Mouse (Mus musculus): ENCODE measurements around the gene Cfap99. TPM values are rescaled to one million over a fixed set of nuclear protein-coding genes. Genes with fewer than 3 reads are reported as not detected.

The Cfap99 gene
- polyA plus RNA-seq, 1 experiment from 2014 or later = 0.16 TPM

DNA sequence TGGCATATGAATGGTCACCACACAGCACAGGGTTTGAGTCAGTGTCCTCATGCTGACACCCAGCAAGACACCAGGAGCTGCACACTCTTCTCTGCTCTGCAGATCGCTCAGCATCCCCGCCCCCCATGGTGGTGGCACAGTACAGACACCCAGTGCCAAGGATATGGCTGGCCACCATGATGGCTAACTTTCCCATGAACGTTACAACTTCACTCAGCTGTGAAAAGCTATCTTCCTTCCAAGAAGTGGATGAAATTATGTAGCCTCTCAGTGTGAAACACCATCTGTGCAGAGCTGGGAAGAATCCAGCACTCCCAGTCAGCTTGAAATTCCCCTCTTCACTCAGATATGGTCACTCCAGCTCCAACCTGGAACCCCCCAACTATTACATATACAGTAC lies 14.1 kb upstream of the Cfap99 start:
- Histone ChIP-seq H3K36me3 (ENCODE audit: control insufficient read depth, insufficient read depth, low read length) (no peaks in the 10 kb centered on the region), H3K4me3 (ENCODE audit: low read depth, low read length) (no peak overlapping the region), H3K4me2 (ENCODE audit: low read length) (no peak overlapping the region), H3K4me1 (ENCODE audit: control insufficient read depth, insufficient read depth, low read length) (no peaks in the 10 kb centered on the region), H3K9ac (ENCODE audit: low read depth, low read length) (no peak overlapping the region), H3K9me3 (replicated peaks; ENCODE audit: control insufficient read depth, low read length, poor library complexity, severe bottlenecking) (no peaks in the 10 kb centered on the region), H3K27me3 (ENCODE audit: control insufficient read depth, insufficient read depth, low read depth, low read length) (no peaks in the 10 kb centered on the region), H3K27ac (ENCODE audit: low read length) (no peak overlapping the region)
- WGBS = 93% methylated on average over 3 of the region's 3 CpGs
- no peak for ATAC-seq

- no peaks in the 10 kb centered on the region for H3K36me3 ChIP-seq (ENCODE audit: control insufficient read depth, insufficient read depth, low read length)
- WGBS = 94% methylated on average over 10 of the region's 10 CpGs
- no peak overlapping the region for H3K4me2 ChIP-seq (ENCODE audit: low read length)
- no peak overlapping the region for H3K9ac ChIP-seq (ENCODE audit: low read depth, low read length)
- H3K27ac ChIP-seq (ENCODE audit: low read length) = no peak overlapping the region
- H3K27me3 ChIP-seq (ENCODE audit: control insufficient read depth, insufficient read depth, low read depth, low read length) = no peaks in the 10 kb centered on the region
- H3K4me1 ChIP-seq (ENCODE audit: control insufficient read depth, insufficient read depth, low read length) = no peaks in the 10 kb centered on the region
- no peaks in the 10 kb centered on the region for H3K9me3 ChIP-seq (replicated peaks; ENCODE audit: control insufficient read depth, low read length, poor library complexity, severe bottlenecking)
- no peak for ATAC-seq
- H3K4me3 ChIP-seq (ENCODE audit: low read depth, low read length) = no peak overlapping the region
These were observed 13.6 kb upstream of the Cfap99 start for GRCm38 (mm10) chr5:34274676-34275293.

GRCm38 (mm10) chr5:34276191-34276590 lies 12.2 kb upstream of the Cfap99 start:
- no peaks in the 10 kb centered on the region for H3K36me3 ChIP-seq (ENCODE audit: control insufficient read depth, insufficient read depth, low read length)
- 82% methylated on average over 7 of the region's 7 CpGs for WGBS
- no peak overlapping the region for H3K4me3 ChIP-seq (ENCODE audit: low read depth, low read length)
- no peak for ATAC-seq
- H3K4me1 ChIP-seq (ENCODE audit: control insufficient read depth, insufficient read depth, low read length) = no peaks in the 10 kb centered on the region
- H3K9ac ChIP-seq (ENCODE audit: low read depth, low read length) = no peak overlapping the region
- H3K27me3 ChIP-seq (ENCODE audit: control insufficient read depth, insufficient read depth, low read depth, low read length) = no peaks in the 10 kb centered on the region
- H3K9me3 ChIP-seq (replicated peaks; ENCODE audit: control insufficient read depth, low read length, poor library complexity, severe bottlenecking) = no peaks in the 10 kb centered on the region
- H3K4me2 ChIP-seq (ENCODE audit: low read length) = no peak overlapping the region
- H3K27ac ChIP-seq (ENCODE audit: low read length) = no peak overlapping the region

DNA sequence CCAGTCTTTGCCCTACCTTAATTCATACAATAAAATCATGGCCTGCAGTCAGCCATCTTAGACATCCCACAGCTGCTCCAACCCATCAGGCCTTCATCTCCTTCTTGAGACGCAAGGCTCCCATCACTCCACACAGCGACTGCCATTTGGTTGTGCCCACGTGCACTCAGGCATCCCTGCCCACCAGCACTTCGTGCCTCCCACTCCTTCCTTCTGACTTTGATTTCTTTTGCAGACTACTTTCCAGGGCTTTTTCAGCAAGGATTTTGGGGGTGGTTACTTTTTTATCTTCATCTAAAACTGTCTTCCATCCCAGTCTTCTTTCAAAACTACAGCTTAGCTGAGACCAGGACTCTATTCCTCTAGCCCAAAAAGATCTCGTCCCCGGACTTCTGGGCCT lies 11.7 kb upstream of the Cfap99 start:
- H3K4me3 ChIP-seq (ENCODE audit: low read depth, low read length) = no peak overlapping the region
- H3K36me3 ChIP-seq (ENCODE audit: control insufficient read depth, insufficient read depth, low read length) = no peaks in the 10 kb centered on the region
- no peaks in the 10 kb centered on the region for H3K4me1 ChIP-seq (ENCODE audit: control insufficient read depth, insufficient read depth, low read length)
- no peaks in the 10 kb centered on the region for H3K9me3 ChIP-seq (replicated peaks; ENCODE audit: control insufficient read depth, low read length, poor library complexity, severe bottlenecking)
- H3K27me3 ChIP-seq (ENCODE audit: control insufficient read depth, insufficient read depth, low read depth, low read length) = no peaks in the 10 kb centered on the region
- H3K9ac ChIP-seq (ENCODE audit: low read depth, low read length) = no peak overlapping the region
- no peak overlapping the region for H3K27ac ChIP-seq (ENCODE audit: low read length)
- no peak overlapping the region for H3K4me2 ChIP-seq (ENCODE audit: low read length)
- no peak for ATAC-seq
- WGBS = 83% methylated on average over 6 of the region's 6 CpGs

DNA sequence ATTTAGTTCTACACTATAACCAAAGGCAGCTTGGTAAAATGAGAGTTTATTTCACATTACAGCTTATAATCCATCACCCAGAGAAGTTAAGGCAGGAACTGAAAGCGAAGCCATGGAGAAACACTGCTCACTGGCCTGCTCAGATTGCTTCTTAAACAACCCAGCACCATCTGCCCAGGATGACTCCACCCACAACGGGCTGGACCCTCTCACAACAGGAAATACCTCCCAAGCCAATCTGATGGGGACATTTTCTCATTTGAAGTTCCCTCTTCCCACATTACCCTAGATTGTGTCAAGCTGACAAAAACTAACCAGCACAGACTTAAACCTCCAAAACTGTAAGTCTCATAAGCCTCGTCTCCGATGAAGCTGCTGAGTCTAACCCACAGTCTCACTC lies 10.3 kb upstream of the Cfap99 start:
- H3K4me3 ChIP-seq (ENCODE audit: low read depth, low read length) = no peak overlapping the region
- no peak overlapping the region for H3K4me2 ChIP-seq (ENCODE audit: low read length)
- ATAC-seq = no peak
- H3K9ac ChIP-seq (ENCODE audit: low read depth, low read length) = no peak overlapping the region
- no peaks in the 10 kb centered on the region for H3K4me1 ChIP-seq (ENCODE audit: control insufficient read depth, insufficient read depth, low read length)
- no peaks in the 10 kb centered on the region; the same call in 1 of the 2 replicates for H3K27me3 ChIP-seq (ENCODE audit: control insufficient read depth, insufficient read depth, low read depth, low read length)
- no peak overlapping the region for H3K27ac ChIP-seq (ENCODE audit: low read length)
- H3K9me3 ChIP-seq (replicated peaks; ENCODE audit: control insufficient read depth, low read length, poor library complexity, severe bottlenecking) = no peaks in the 10 kb centered on the region
- H3K36me3 ChIP-seq (ENCODE audit: control insufficient read depth, insufficient read depth, low read length) = no peaks in the 10 kb centered on the region
- WGBS = 88% methylated on average over 4 of the region's 4 CpGs

DNA sequence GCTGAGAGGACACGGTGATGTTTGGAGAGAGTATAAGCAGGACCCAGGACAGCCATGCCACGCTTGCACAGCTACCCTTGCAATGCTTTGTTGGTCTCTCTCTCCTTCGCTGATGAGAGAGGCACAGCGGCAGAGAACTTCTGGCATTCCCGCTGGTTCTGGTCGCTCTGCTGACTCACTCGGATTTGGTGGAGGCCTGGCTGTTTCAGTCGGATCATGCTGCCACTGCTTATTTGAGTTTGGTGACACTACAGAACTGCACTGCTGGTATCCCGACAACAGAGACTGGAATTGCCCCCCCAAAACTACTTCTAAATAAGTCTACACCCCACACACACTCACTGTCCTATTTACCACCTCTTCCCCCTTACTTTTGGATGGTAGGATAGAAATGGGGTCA lies 9.2 kb upstream of the Cfap99 start:
- Histone ChIP-seq H3K4me1 (ENCODE audit: control insufficient read depth, insufficient read depth, low read length) (no peaks in the 10 kb centered on the region), H3K27ac (ENCODE audit: low read length) (no peak overlapping the region), H3K9me3 (replicated peaks; ENCODE audit: control insufficient read depth, low read length, poor library complexity, severe bottlenecking) (no peaks in the 10 kb centered on the region), H3K9ac (ENCODE audit: low read depth, low read length) (no peak overlapping the region), H3K27me3 (ENCODE audit: control insufficient read depth, insufficient read depth, low read depth, low read length) (no peaks in the 10 kb centered on the region; the same call in 1 of the 2 replicates), H3K4me2 (ENCODE audit: low read length) (no peak overlapping the region), H3K4me3 (ENCODE audit: low read depth, low read length) (no peak overlapping the region), H3K36me3 (ENCODE audit: control insufficient read depth, insufficient read depth, low read length) (no peaks in the 10 kb centered on the region)
- 91% methylated on average over 9 of the region's 9 CpGs for WGBS
- ATAC-seq = no peak

DNA sequence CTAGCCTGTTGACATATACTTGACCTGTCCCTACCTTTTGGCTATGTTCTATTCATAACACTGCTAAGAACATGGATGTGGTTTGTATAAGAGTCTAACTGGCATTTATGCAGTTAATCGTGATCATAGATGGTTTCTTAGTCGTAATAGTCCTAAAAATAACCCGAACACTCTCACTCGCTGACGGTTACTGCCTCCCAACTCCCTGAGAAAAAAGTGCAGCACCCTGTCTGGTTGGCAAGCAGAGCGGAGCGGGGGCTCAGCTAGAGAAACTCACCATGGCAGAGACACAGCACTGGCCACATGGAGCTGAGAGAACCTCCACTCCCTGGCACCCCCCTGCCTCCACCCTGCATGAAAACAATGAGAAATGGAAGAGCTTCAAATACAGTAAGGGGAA lies 7.4 kb upstream of the Cfap99 start:
- Histone ChIP-seq H3K4me2 (ENCODE audit: low read length) (no peak overlapping the region), H3K9me3 (replicated peaks; ENCODE audit: control insufficient read depth, low read length, poor library complexity, severe bottlenecking) (no peaks in the 10 kb centered on the region), H3K27me3 (ENCODE audit: control insufficient read depth, insufficient read depth, low read depth, low read length) (peaks cover 5% of the 10 kb centered on the region), H3K9ac (ENCODE audit: low read depth, low read length) (no peak overlapping the region), H3K36me3 (ENCODE audit: control insufficient read depth, insufficient read depth, low read length) (no peaks in the 10 kb centered on the region), H3K4me3 (ENCODE audit: low read depth, low read length) (no peak overlapping the region), H3K4me1 (ENCODE audit: control insufficient read depth, insufficient read depth, low read length) (no peaks in the 10 kb centered on the region), H3K27ac (ENCODE audit: low read length) (no peak overlapping the region)
- 85% methylated on average over 7 of the region's 7 CpGs for WGBS
- no peak for ATAC-seq

GRCm38 (mm10) chr5:34283355-34283754 lies 5.0 kb upstream of the Cfap99 start:
- no peak for ATAC-seq
- Histone ChIP-seq H3K4me3 (ENCODE audit: low read depth, low read length) (no peak overlapping the region), H3K9me3 (replicated peaks; ENCODE audit: control insufficient read depth, low read length, poor library complexity, severe bottlenecking) (no peaks in the 10 kb centered on the region), H3K4me2 (ENCODE audit: low read length) (no peak overlapping the region), H3K36me3 (ENCODE audit: control insufficient read depth, insufficient read depth, low read length) (no peaks in the 10 kb centered on the region), H3K27ac (ENCODE audit: low read length) (no peak overlapping the region), H3K27me3 (ENCODE audit: control insufficient read depth, insufficient read depth, low read depth, low read length) (peaks cover 5% of the 10 kb centered on the region), H3K4me1 (ENCODE audit: control insufficient read depth, insufficient read depth, low read length) (peaks cover 13% of the 10 kb centered on the region), H3K9ac (ENCODE audit: low read depth, low read length) (no peak overlapping the region)
- WGBS = 92% methylated on average over 5 of the region's 5 CpGs

GRCm38 (mm10) chr5:34284156-34284750 lies 4.1 kb upstream of the Cfap99 start:
- H3K9ac ChIP-seq (ENCODE audit: low read depth, low read length) = no peak overlapping the region
- H3K36me3 ChIP-seq (ENCODE audit: control insufficient read depth, insufficient read depth, low read length) = no peaks in the 10 kb centered on the region
- peaks cover 5% of the 10 kb centered on the region for H3K27me3 ChIP-seq (ENCODE audit: control insufficient read depth, insufficient read depth, low read depth, low read length)
- no peak for ATAC-seq
- H3K4me2 ChIP-seq (ENCODE audit: low read length) = no peak overlapping the region
- no peaks in the 10 kb centered on the region for H3K9me3 ChIP-seq (replicated peaks; ENCODE audit: control insufficient read depth, low read length, poor library complexity, severe bottlenecking)
- H3K27ac ChIP-seq (ENCODE audit: low read length) = no peak overlapping the region
- no peak overlapping the region for H3K4me3 ChIP-seq (ENCODE audit: low read depth, low read length)
- WGBS = 60% methylated on average over 3 of the region's 3 CpGs
- H3K4me1 ChIP-seq (ENCODE audit: control insufficient read depth, insufficient read depth, low read length) = peaks cover 15% of the 10 kb centered on the region

Data from midbrain, embryonic 16.5 days (tissue).